Mouse (Mus musculus) lung, postnatal 14 days (tissue): ENCODE results near the gene Oas1d.
A peak's percentile ranks its signal among the peaks of the same experiment; 100 is the strongest.
"Not testable (repeated sequence)": the region's sequence is repeated elsewhere in the genome, so short reads cannot be mapped to it uniquely, and the experiment has no call there.

ENCODE experiments used
- DNase-seq: peaks from one replicate; pipeline ENCODE4 v3.0.0; 2021

Oas1d gene

DNA sequence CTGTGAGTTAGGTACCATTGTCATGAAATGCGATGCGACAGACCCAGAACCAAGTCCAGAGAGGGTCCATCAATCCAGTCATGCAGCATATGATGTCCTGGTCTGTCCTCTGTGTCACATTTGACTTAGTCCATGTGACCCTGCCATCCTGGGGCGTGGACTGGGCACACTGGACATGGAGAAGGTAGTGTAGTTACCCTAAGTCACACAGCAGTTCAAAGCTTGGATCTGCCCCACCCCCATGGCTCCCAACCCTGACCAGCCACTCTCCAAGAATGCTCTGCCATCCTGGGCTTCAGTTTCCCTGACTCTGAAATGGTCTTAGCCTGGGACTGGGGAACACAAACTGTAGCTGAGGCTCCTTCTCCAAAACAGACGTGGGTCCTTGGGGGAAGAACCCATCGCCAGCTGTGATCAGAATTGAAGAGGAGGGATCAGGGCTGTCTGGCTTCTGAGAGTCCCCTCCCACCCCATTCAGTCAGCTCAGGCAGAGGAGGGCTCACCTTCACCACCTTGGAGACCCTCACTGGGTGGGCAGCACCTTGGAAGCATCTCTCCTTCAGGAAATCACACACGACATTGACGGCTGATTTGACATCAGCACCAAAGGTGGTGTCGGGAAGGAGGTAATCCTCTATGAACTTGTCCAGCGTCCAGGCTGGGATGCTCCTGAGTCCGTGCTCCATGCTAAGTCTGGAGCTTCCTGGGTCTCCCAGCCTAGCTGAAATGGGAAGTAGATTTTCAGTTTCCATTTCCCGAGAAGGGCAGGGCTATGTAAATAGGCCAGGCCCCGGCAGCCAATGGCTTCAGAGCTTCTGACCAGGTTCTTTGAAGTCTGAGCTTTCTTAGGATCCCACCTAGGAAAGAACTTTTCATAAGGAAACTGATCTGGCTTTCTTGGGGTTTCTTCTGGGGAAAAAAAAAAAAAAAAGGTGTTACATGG lies 7.3 kb upstream of the Oas1d start, which contains the start of gene Oas1a:
Gene Oas1a, minus strand, starts transcription at position 731 of the 943 bp plus-strand sequence.
- not testable (repeated sequence) for DNase-seq

- DNase-seq, result no peak
Observed at GRCm38 (mm10) chr5:120908196-120908920, 6.0 kb upstream of the Oas1d start.

GRCm38 (mm10) chr5:120919156-120919935 lies 5.0 kb downstream of the Oas1d start:
- not testable (repeated sequence) for DNase-seq

GRCm38 (mm10) chr5:120920296-120920695 lies 6.0 kb downstream of the Oas1d start:
- DNase-seq, result no peak

DNA sequence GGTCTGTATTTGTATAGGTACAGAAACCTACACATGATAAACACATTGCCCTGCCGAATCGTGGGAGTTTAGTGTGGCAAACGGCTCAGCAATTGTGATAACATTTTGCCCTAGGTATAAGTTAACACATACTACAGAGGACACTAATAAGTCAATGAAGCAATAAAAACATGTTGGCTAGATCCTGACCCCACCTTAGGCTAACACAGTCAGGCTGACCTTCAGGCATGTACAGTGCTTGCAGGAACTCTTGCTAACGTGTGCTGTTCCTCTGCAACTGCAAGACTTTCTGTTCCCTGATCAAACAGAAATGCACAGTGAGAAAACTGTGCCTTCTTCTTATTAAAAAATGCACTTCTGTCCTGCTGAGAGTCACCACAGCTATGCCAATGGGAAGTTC lies 9.6 kb downstream of the Oas1d start:
- no peak for DNase-seq

- not testable (repeated sequence) for DNase-seq
Observed at GRCm38 (mm10) chr5:120924520-120924919, 10.2 kb downstream of the Oas1d start.

- DNase-seq, result not testable (repeated sequence)
Observed at GRCm38 (mm10) chr5:120926311-120926710, 12.0 kb downstream of the Oas1d start.

DNA sequence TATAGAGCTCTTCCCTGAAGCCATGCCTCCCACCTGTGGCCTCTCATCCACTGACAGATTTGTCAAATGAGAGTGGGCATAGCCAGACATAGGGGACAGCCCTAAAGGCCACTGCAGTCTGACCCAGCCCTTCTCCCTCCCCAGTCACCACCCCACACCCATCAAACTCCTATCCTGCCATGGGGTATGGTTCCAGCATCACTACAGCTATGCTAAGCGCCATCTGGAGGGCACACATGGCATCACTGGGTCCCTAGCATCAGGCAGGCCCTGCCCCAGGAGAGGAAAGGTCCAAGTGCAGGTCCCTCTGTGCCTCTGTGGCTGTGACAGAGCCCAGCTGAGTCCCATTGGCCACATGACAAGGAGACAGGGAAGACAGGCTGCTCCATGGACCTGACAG lies 12.7 kb downstream of the Oas1d start:
- no peak for DNase-seq

DNA sequence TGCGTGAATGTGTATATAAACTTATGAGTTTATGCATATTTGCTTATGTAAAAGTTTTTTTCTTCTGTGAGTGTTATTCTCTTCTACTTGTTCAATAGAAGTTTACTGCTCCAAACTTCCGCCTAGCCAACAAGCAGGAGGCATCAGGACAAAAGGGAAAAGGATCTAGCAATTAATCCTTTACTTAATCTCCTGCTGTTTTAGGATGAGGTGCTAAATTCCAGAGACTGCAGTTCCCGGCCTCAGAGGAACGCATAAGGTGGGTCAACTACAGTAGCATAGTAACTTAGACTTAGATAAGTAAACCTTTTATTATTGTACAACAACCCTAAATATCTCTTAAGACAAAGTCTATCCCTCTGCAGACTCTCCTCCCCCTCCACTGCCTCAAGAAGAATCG lies 19.6 kb downstream of the Oas1d start:
- no peak for DNase-seq

DNA sequence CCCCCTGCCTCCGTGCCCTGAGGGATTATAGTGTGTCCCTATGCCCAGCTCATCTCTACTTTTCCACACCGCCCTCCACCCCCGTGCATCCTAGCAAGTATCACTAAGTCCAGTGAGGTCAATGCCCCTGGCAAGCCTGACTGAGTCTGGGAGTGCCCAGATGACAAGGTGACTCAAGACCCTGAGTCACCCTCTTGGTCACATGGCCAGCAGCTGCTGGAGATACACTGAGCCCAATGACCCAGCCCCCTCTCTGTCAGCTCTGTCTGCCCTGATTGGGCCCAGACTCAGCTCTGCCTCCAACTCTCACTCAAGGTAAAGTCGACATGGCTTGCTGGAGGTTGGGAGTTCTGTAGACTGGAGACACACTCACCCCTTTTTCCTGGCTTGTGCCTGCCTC lies 23.5 kb downstream of the Oas1d start:
- DNase-seq, result no peak

- DNase-seq, result no peak
Observed at GRCm38 (mm10) chr5:120938586-120938985, 24.2 kb downstream of the Oas1d start.

DNA sequence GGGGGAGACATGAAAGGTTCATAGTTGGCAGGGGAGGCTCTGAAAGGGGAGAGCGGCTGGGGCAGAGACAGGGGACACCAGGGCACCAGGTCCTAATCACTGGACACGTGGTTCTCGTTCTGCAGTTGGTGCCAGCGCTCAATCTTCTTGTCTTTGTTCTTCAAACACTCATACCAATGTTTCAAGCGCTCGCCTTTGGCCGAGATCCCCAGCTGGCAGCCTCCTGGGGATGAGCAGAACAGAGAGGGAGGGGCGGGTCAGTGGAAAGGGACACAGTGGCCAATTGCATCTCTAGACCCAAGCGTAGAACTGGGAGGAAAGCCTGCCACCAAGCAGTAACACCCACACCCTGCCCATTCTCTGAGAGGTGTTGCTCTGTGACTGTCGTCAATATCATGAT lies 27.7 kb downstream of the Oas1d start:
- no peak for DNase-seq

GRCm38 (mm10) chr5:120952242-120952770 lies 38.0 kb downstream of the Oas1d start:
- DNase-seq, result no peak

DNA sequence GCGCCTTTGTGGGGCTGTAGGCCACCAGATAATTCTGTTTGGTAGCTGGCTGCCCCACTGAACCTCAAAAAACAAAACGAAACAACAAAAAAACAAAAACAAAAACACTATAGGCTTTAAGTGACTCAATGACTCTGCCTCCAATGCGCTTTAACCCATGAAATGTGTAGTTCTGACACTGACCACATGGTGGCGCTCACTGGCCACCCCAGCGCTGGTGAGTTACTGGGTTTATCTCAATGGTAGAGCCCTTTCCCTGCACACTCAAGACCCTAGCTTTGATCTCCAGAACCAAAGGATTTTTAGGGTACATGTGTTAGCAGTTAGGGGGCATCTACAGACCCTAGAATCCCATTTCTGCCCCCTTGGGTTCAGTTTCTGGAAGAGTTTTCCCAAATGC lies 39.6 kb downstream of the Oas1d start:
- DNase-seq, result no peak

GRCm38 (mm10) chr5:120961004-120961403 lies 46.7 kb downstream of the Oas1d start:
- DNase-seq, result no peak

- no peak for DNase-seq
Observed at GRCm38 (mm10) chr5:120966156-120966555, 51.8 kb downstream of the Oas1d start.

DNA sequence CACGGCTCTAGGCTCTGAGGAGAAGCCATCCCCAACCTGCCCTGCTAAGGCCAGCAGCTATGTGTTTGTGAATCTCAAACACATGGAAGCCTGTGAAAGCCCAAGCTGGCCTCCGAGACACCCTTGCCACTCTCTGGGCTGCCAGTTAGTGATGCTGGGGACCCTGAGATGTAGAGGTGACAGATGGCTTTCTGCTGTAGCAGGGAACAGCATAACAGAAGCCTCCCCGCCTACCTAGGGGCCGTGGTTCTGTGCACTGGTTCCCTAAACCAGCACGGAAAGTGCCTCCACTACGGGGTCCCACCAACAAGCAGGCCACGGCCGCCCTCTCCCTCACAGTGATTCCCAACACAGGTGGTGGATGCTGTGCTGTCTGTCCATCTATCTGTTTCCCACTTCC lies 52.6 kb downstream of the Oas1d start:
- DNase-seq, result no peak

- DNase-seq, result no peak
Observed at GRCm38 (mm10) chr5:120967355-120968133, 53.2 kb downstream of the Oas1d start.

DNA sequence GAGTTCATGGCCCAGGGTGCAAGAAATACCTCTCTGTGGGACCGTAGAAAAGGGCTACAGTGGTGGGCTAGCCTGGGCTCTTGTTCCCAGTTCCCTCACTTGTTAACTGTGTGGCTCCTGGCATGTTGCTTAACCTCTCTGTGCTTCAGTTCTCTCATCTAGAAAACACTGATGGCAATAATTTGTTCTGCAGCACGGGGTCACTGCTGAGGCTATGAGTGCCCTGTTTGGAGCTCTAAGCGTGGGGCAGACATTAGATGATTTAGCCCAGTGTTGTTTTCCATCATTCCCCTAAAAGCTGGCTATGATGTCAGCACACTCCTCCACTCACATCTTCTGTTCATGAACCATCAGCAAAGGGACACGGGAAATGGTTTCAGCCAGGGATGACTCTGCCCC lies 53.8 kb downstream of the Oas1d start:
- no peak for DNase-seq

- DNase-seq, result no peak
Observed at GRCm38 (mm10) chr5:120968799-120969198, 54.5 kb downstream of the Oas1d start.

DNA sequence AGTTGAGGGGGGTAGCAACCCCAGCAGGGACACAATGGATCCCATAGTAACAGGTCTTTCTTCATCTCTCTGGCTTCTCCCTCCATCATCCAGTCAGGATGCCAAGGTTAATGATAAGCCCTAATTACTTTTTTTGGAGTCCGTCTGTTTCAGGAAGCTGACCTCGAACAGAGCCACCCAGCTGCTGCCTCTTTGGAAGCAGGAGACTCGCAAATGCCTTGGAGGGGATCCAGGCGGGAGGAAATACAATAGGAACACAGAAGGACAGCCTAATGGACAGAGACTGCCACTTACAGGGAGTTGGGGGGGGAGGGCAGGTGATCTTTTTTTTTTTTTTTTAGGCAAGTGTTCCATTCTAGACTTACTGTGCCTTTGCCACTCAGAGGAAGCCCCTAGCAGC lies 55.4 kb downstream of the Oas1d start:
- DNase-seq, result peak; percentile 4
